Mouse (Mus musculus) retina, postnatal 1 day (tissue): Measurements from ENCODE around the gene Atp2b2.
A peak's percentile ranks its signal among the peaks of the same experiment; 100 is the strongest.

Source experiments
- DNase-seq: peaks from one replicate; pipeline ENCODE4 v3.0.0-alpha.2; 2012

Atp2b2 gene

GRCm38 (mm10) chr6:114042332-114042731 is at the start of gene Atp2b2:
Atp2b2 (minus strand) TSS chr6:114042613.
- peak; percentile 46 for DNase-seq

GRCm38 (mm10) chr6:114089626-114090025 is 47.2 kb upstream of the Atp2b2 start:
- peak; percentile 81 for DNase-seq

GRCm38 (mm10) chr6:114087106-114087505 is 44.7 kb upstream of the Atp2b2 start:
- DNase-seq: peak; percentile 66

GRCm38 (mm10) chr6:114078556-114078955 is 36.1 kb upstream of the Atp2b2 start:
- DNase-seq: no peak

- DNase-seq: peak; percentile 82
These were observed 34.1 kb upstream of the Atp2b2 start for GRCm38 (mm10) chr6:114076560-114076959.

GRCm38 (mm10) chr6:114076061-114076460 is 33.6 kb upstream of the Atp2b2 start:
- no peak for DNase-seq

GRCm38 (mm10) chr6:114074929-114075328 is 32.5 kb upstream of the Atp2b2 start:
- peak; percentile 70 for DNase-seq

- DNase-seq: no peak
These were observed 31.8 kb upstream of the Atp2b2 start for GRCm38 (mm10) chr6:114074256-114074655.

GRCm38 (mm10) chr6:114071564-114071963 is 29.2 kb upstream of the Atp2b2 start:
- DNase-seq: peak; percentile 89

- DNase-seq: no peak
These were observed 20.7 kb upstream of the Atp2b2 start for GRCm38 (mm10) chr6:114063100-114063499.

GRCm38 (mm10) chr6:114062688-114063087 is 20.3 kb upstream of the Atp2b2 start:
- DNase-seq: no peak

GRCm38 (mm10) chr6:114059206-114059605 is 16.8 kb upstream of the Atp2b2 start:
- peak; percentile 41 for DNase-seq

GRCm38 (mm10) chr6:114058030-114058808 is 15.8 kb upstream of the Atp2b2 start:
- DNase-seq: peak; percentile 74

- DNase-seq: no peak
These were observed 12.9 kb upstream of the Atp2b2 start for GRCm38 (mm10) chr6:114055311-114055710.

GRCm38 (mm10) chr6:114044962-114045361 is 2.5 kb upstream of the Atp2b2 start:
- no peak for DNase-seq

GRCm38 (mm10) chr6:114042836-114043235 is 423 bp upstream of the Atp2b2 start:
- DNase-seq: no peak

GRCm38 (mm10) chr6:114041911-114042284 is 515 bp downstream of the Atp2b2 start:
- no peak for DNase-seq

GRCm38 (mm10) chr6:114041097-114041910 is 1.1 kb downstream of the Atp2b2 start:
- DNase-seq: peak; percentile 51

- DNase-seq: no peak
These were observed 6.7 kb downstream of the Atp2b2 start for GRCm38 (mm10) chr6:114035704-114036103.

GRCm38 (mm10) chr6:114032822-114033221 is 9.6 kb downstream of the Atp2b2 start:
- no peak for DNase-seq

- no peak for DNase-seq
These were observed 18.6 kb downstream of the Atp2b2 start for GRCm38 (mm10) chr6:114023794-114024193.

- DNase-seq: no peak
These were observed 20.3 kb downstream of the Atp2b2 start for GRCm38 (mm10) chr6:114022104-114022503.

GRCm38 (mm10) chr6:114013801-114014200 is 28.6 kb downstream of the Atp2b2 start:
- DNase-seq: no peak

GRCm38 (mm10) chr6:114012834-114013233 is 29.6 kb downstream of the Atp2b2 start:
- DNase-seq: peak; percentile 46
